Comparison of ENCODE assay signal across 8 mouse cellular contexts in the genomic region with DNA sequence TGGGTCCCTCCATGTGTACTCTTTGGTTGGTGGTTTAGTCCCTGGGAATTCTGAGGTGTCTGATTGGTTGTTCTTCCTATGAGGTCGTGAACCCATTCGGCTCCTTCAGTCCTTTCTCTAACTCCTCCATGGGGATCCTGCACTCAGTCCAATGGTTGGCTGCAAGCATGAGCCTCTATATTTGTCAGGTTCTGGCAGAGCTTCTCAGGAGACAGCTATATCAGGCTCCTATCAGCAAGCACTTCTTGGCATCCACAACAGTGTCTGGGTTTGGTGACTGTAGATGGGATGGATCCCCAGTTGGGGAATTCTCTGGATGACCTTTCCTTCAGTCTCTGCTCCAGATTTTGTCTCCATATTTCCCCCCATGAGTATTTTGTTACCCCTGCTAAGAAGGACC. TPM values are rescaled to one million over a fixed set of nuclear protein-coding genes. Genes with fewer than 3 reads are reported as not detected.
"Had no signal": no experiment of that assay in that cellular context is flagged by ENCODE, and none has a peak within 500 bp of the region (broad histone marks: within the 10 kb centered on the region; RNA-seq: fewer than 3 reads in every experiment).

No protein-coding gene starts in this region.

RNA-seq across cellular contexts. Expression of a gene that starts 32.9 kb away (rescaled TPM):
- total RNA-seq: neutrophil, adult 5-6 weeks had no signal
- polyA plus RNA-seq: neural tube, embryonic 13.5 days; small intestine, adult 2 months; spleen, adult 2 months; stomach, embryonic 15.5 days; stomach, postnatal 0 days; thymus, postnatal 0 days; urinary bladder, adult 2 months had no signal
